Mouse (Mus musculus) midbrain, embryonic 10.5 days (tissue): Measurements from ENCODE around the gene 4930556J24Rik. TPM values are rescaled to one million over a fixed set of nuclear protein-coding genes. Genes with fewer than 3 reads are reported as not detected.

Experiments used
- DNase-seq: peaks from one replicate; pipeline ENCODE4 v3.0.0-alpha.2; 2017; ENCODE audit warnings: low spot score
- H3K27ac ChIP-seq: fragments of 300-500 bp; sonication (generic); replicated peaks from 2 replicates; pipeline ENCODE4 v1.5.1; 2016; ENCODE audit warnings: mild to moderate bottlenecking
- H3K27me3 ChIP-seq: fragments of 300-500 bp; sonication (generic); 2 replicates; pipeline ENCODE4 v1.6.1; 2016; ENCODE audit warnings: low read depth, mild to moderate bottlenecking; ENCODE audit not compliant: poor library complexity, severe bottlenecking
- H3K36me3 ChIP-seq: fragments of 300-500 bp; sonication (generic); 2 replicates; pipeline ENCODE4 v1.6.1; 2016; ENCODE audit warnings: mild to moderate bottlenecking, moderate library complexity
- H3K4me1 ChIP-seq: fragments of 300-500 bp; sonication (generic); 2 replicates; pipeline ENCODE4 v1.6.1; 2016
- H3K4me3 ChIP-seq: fragments of 300-500 bp; sonication (generic); 2 replicates; pipeline ENCODE4 v1.5.1; 2016; ENCODE audit warnings: mild to moderate bottlenecking, moderate library complexity
- H3K9me3 ChIP-seq: fragments of 300-500 bp; sonication (generic); replicated peaks from 2 replicates; pipeline ENCODE4 v1.6.1; 2016; ENCODE audit warnings: mild to moderate bottlenecking
- WGBS: fragments of 180-500 bp; shearing (Covaris S2); methylation state at CpG from one replicate; pipeline ENCODE4 v1.1.7; 2016; 5-methylcytosine and 5-hydroxymethylcytosine counted together
- polyA plus RNA-seq: library from polyadenylated mRNA; unstranded; fragments of >200 nt; fragmentation: Nextera tagmentation; extraction: Ambion mirVana; gene quantifications from 2 replicates; pipeline ENCODE4 v1.2.1, GENCODE M21; 2016

Gene 4930556J24Rik
- polyA plus RNA-seq, 1 experiment from 2014 or later = 0.33 TPM

DNA sequence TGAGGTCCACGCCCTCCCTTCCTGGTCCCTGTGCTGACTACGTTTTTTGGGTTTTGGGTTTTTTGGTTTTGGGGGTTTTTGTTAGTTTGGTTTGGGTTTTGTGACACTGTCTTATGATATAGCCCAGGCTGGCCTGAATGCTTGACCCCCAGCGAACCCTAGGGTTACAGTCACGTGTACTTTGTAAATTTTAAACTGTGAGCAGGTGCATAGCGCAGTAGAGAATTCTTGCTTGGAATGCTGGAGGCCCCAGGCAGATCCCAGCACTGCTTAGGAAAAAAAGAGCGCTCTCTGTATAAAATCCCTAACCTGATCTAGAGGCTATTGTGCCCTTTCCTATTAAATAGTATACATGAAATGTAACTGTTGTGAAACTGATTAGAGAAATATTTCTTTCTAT, 16.6 kb upstream of the 4930556J24Rik start:
- H3K4me1 ChIP-seq = peaks cover 5% of the 10 kb centered on the region

DNA sequence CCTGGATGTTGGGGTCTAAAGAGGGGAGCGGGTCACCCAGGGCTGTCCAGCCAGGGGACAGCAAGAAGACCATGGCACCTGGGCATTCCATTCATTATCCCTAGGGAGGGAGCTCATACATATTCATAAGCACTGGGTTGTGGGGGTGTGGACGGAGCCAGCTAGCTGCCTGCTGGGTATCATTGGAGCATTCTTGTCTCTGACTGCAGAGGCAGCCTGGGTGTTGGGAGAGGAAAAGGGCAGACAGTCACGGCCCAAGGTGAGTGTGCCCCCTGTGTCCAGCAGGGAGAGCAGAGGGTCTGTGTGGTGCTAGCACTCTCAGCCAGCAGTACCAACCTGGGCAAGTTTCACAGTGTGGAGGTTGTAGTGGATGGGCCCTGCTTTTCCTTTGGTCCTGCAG, 13.2 kb upstream of the 4930556J24Rik start:
- DNase-seq = no peak
- H3K36me3 ChIP-seq = no peaks in the 10 kb centered on the region
- no peak overlapping the region for H3K27ac ChIP-seq
- no peaks in the 10 kb centered on the region for H3K9me3 ChIP-seq
- H3K4me3 ChIP-seq = no peak overlapping the region
- H3K4me1 ChIP-seq = 0 out of 2 replicates have a peak, but pooled peaks cover 2% of the 10 kb centered on the region
- WGBS = 51% methylated on average over 3 of the region's 3 CpGs
- peaks cover 7% of the 10 kb centered on the region for H3K27me3 ChIP-seq

More for the DNA sequence above, 16.6 kb upstream of the 4930556J24Rik start:
- Histone ChIP-seq H3K9me3 (no peaks in the 10 kb centered on the region), H3K4me3 (no peak overlapping the region), H3K27ac (no peak overlapping the region), H3K27me3 (peaks cover 17% of the 10 kb centered on the region), H3K36me3 (no peaks in the 10 kb centered on the region)
- WGBS = 76% methylated on average over 6 of the region's 6 CpGs
- no peak for DNase-seq

GRCm38 (mm10) chr11:3983863-3984745, 7.5 kb upstream of the 4930556J24Rik start:
- 15% methylated on average over 15 of the region's 15 CpGs for WGBS
- Histone ChIP-seq H3K36me3 (peaks cover 30% of the 10 kb centered on the region), H3K27me3 (peaks cover 31% of the 10 kb centered on the region), H3K4me3 (peak overlapping the region; percentile 56), H3K9me3 (no peaks in the 10 kb centered on the region), H3K27ac (peak overlapping the region; percentile 57), H3K4me1 (peaks cover 27% of the 10 kb centered on the region)
- DNase-seq = no peak

GRCm38 (mm10) chr11:3983291-3983862, 6.8 kb upstream of the 4930556J24Rik start, which contains the start of gene Gal3st1:
Gal3st1 (plus strand) TSS chr11:3983636.
- 3% methylated on average over 36 of the region's 37 CpGs for WGBS
- peaks cover 37% of the 10 kb centered on the region for H3K36me3 ChIP-seq
- peak within 1 kb of the TSS; percentile 57 for H3K27ac ChIP-seq
- peaks cover 31% of the 10 kb centered on the region for H3K27me3 ChIP-seq
- no peaks in the 10 kb centered on the region for H3K9me3 ChIP-seq
- DNase-seq = no peak
- peaks cover 27% of the 10 kb centered on the region for H3K4me1 ChIP-seq
- H3K4me3 ChIP-seq = peak within 1 kb of the TSS; percentile 56

- Histone ChIP-seq H3K27ac (no peak overlapping the region), H3K36me3 (peaks cover 46% of the 10 kb centered on the region), H3K27me3 (peaks cover 31% of the 10 kb centered on the region), H3K4me3 (peak overlapping the region; percentile 56; the same call in 1 of the 2 replicates), H3K4me1 (peaks cover 27% of the 10 kb centered on the region), H3K9me3 (no peaks in the 10 kb centered on the region)
- WGBS = 73% methylated on average over 7 of the region's 7 CpGs
- DNase-seq = no peak
These were observed 6.0 kb upstream of the 4930556J24Rik start for GRCm38 (mm10) chr11:3982275-3983209.

- Histone ChIP-seq H3K9me3 (no peaks in the 10 kb centered on the region), H3K4me1 (peaks cover 27% of the 10 kb centered on the region), H3K36me3 (peaks cover 56% of the 10 kb centered on the region), H3K27ac (no peak overlapping the region), H3K27me3 (peaks cover 31% of the 10 kb centered on the region), H3K4me3 (no peak overlapping the region)
- no peak for DNase-seq
- 73% methylated on average over 6 of the region's 6 CpGs for WGBS
These were observed 5.0 kb upstream of the 4930556J24Rik start for GRCm38 (mm10) chr11:3981536-3981935.

DNA sequence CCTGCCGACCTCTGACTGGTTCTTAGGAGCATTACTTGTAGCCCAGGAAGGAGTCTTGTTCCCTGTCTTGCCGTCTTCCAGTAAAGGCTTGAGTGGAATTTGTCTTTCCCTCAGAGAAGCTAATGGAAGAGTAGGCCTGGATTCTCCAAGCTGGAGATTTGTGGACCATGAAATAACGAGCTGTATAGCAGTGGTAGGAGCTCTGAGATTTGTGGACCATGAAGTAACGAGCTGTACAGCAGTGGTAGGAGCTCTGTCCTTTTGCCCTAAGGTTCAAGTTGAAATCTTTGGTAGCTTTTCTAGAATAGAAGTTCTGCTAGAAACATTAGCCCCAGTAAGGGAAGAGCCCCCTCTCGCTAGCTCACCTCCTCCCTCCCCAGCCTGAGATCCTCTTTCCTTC, 1.8 kb upstream of the 4930556J24Rik start:
- Histone ChIP-seq H3K9me3 (no peaks in the 10 kb centered on the region), H3K27me3 (peaks cover 11% of the 10 kb centered on the region), H3K27ac (no peak overlapping the region), H3K4me1 (peaks cover 12% of the 10 kb centered on the region), H3K4me3 (no peak overlapping the region), H3K36me3 (peaks cover 87% of the 10 kb centered on the region)
- no peak for DNase-seq
- 91% methylated on average over 5 of the region's 5 CpGs for WGBS

GRCm38 (mm10) chr11:3974311-3974710, 2.3 kb downstream of the 4930556J24Rik start:
- H3K27me3 ChIP-seq = no peaks in the 10 kb centered on the region
- H3K4me3 ChIP-seq = no peak overlapping the region
- H3K36me3 ChIP-seq = peaks cover 100% of the 10 kb centered on the region
- no peaks in the 10 kb centered on the region for H3K9me3 ChIP-seq
- no peaks in the 10 kb centered on the region for H3K4me1 ChIP-seq
- WGBS = 78% methylated on average over 3 of the region's 3 CpGs
- H3K27ac ChIP-seq = no peak overlapping the region
- no peak for DNase-seq

GRCm38 (mm10) chr11:3973081-3973480, 3.5 kb downstream of the 4930556J24Rik start:
- WGBS = 94% methylated on average over 7 of the region's 7 CpGs
- Histone ChIP-seq H3K9me3 (no peaks in the 10 kb centered on the region), H3K4me1 (no peaks in the 10 kb centered on the region), H3K27ac (no peak overlapping the region), H3K4me3 (no peak overlapping the region), H3K36me3 (peaks cover 100% of the 10 kb centered on the region), H3K27me3 (no peaks in the 10 kb centered on the region)
- DNase-seq = no peak

GRCm38 (mm10) chr11:3970361-3970760, 6.2 kb downstream of the 4930556J24Rik start:
- WGBS = 95% methylated on average over 7 of the region's 7 CpGs
- Histone ChIP-seq H3K27ac (no peak overlapping the region), H3K36me3 (peaks cover 88% of the 10 kb centered on the region)

DNA sequence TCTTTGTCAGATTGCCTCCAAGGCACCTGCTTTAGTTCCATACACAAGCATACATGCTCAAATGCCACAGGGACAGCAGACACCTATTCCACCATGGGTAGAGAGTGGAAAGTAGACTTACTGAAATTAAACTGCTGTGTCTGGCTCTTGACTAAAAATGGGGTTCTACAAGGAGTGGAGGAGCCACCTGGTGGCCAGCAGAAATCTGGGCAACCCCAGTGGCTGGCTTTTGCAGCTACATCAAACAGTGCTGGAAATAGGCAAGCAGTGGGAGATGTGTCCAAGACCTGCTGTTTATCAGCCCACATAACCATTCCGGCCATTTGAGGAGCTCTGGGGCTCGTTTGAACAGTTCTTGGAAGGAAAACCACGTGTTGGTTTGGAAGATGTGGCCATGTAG, 6.7 kb downstream of the 4930556J24Rik start:
- 86% methylated on average over 3 of the region's 3 CpGs for WGBS
- no peak overlapping the region for H3K4me3 ChIP-seq
- H3K9me3 ChIP-seq = no peaks in the 10 kb centered on the region
- DNase-seq = no peak
- no peaks in the 10 kb centered on the region for H3K27me3 ChIP-seq
- H3K4me1 ChIP-seq = peaks cover 16% of the 10 kb centered on the region
- no peak overlapping the region for H3K27ac ChIP-seq
- peaks cover 83% of the 10 kb centered on the region for H3K36me3 ChIP-seq

More at GRCm38 (mm10) chr11:3970361-3970760, 6.2 kb downstream of the 4930556J24Rik start:
- Histone ChIP-seq H3K9me3 (no peaks in the 10 kb centered on the region), H3K4me1 (peaks cover 11% of the 10 kb centered on the region), H3K4me3 (no peak overlapping the region), H3K27me3 (no peaks in the 10 kb centered on the region)
- no peak for DNase-seq

DNA sequence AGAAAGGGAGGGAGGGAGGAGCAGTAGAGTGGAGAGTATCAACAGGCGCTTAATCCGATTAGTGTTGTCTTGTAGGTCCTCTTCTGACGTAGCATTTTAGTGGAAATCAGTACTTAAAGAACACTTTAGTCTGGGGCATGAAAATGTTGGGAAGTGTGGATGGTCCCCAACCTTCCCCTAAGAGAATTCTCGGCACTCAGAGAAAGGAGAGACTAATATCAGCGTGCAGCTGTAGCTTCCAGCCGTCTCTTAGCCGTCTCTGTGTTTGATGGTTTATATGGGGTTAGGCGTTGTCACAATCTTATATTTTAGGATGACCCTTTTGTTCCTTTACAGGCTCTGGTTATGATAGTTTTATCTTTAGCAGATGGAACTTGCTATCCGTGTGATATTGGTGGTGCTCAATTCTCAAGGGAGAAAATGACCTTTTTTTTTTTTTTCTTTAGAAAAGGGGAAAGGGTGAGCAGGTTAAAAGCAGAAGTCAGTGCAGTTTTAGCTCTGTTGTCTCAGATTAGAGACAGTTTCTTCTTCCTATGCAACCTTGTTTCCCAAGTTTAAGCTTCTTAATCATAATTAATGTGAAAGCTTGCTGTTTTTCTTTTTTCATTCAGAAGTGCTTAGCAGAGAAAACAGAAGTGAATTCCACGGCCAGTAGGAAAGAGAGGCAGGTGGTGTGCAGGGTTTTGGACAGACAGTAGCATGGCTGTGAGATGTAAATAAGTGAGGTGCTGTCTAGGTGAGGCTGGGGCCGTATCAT, 12.0 kb downstream of the 4930556J24Rik start:
- Histone ChIP-seq H3K4me3 (peak overlapping the region; percentile 89), H3K27me3 (no peaks in the 10 kb centered on the region), H3K4me1 (peaks cover 22% of the 10 kb centered on the region), H3K9me3 (no peaks in the 10 kb centered on the region), H3K36me3 (peaks cover 30% of the 10 kb centered on the region), H3K27ac (peak overlapping the region; percentile 92)
- no peak for DNase-seq
- WGBS = 17% methylated on average over 11 of the region's 11 CpGs
